Mouse (Mus musculus) kidney, embryonic 14.5 days (tissue): ENCODE measurements around the gene Nav2. TPM values are rescaled to one million over a fixed set of nuclear protein-coding genes. Genes with fewer than 3 reads are reported as not detected.

Source experiments
- ATAC-seq: fragments of 200-750 bp; cut with Nextera tagmentation; 2 replicates; pipeline ENCODE4 v1.8.0; 2017; ENCODE audit warnings: moderate number of reproducible peaks, mild to moderate bottlenecking, moderate TSS enrichment, moderate library complexity; ENCODE audit not compliant: low FRiP score, low TSS enrichment
- H3K27ac ChIP-seq: fragments of 300-500 bp; sonication (generic); 2 replicates; pipeline ENCODE4 v1.5.1; 2014; ENCODE audit warnings: low read depth, mild to moderate bottlenecking, low read length, moderate library complexity, mixed read lengths
- H3K27me3 ChIP-seq: fragments of 300-500 bp; sonication (generic); 2 replicates; pipeline ENCODE4 v1.6.1; 2014; ENCODE audit warnings: mild to moderate bottlenecking, low read length; ENCODE audit not compliant: control insufficient read depth, insufficient read depth
- H3K36me3 ChIP-seq: fragments of 300-500 bp; sonication (generic); 2 replicates; pipeline ENCODE4 v1.6.1; 2014; ENCODE audit warnings: low read length, mixed read lengths; ENCODE audit not compliant: control insufficient read depth, insufficient read depth
- H3K4me1 ChIP-seq: fragments of 300-500 bp; sonication (generic); 2 replicates; pipeline ENCODE4 v1.6.1; 2014; ENCODE audit warnings: low read length, mixed read lengths; ENCODE audit not compliant: control insufficient read depth, insufficient read depth
- H3K4me2 ChIP-seq: fragments of 300-500 bp; sonication (generic); replicated peaks from 2 replicates; pipeline ENCODE4 v1.6.1; 2014; ENCODE audit warnings: low read depth, mild to moderate bottlenecking, low read length
- H3K4me3 ChIP-seq: fragments of 300-500 bp; sonication (generic); 2 replicates; pipeline ENCODE4 v1.5.1; 2014; ENCODE audit warnings: mild to moderate bottlenecking, low read length
- H3K9ac ChIP-seq: fragments of 300-500 bp; sonication (generic); 2 replicates; pipeline ENCODE4 v1.6.1; 2014; ENCODE audit warnings: low read depth, mild to moderate bottlenecking, low read length, moderate library complexity
- H3K9me3 ChIP-seq: fragments of 300-500 bp; sonication (generic); 2 replicates; pipeline ENCODE4 v1.6.1; 2016; ENCODE audit warnings: low read length; ENCODE audit not compliant: control insufficient read depth
- WGBS: fragments of 180-500 bp; shearing (Covaris S2); extraction: QIAGEN DNeasy Blood & Tissue Kit; methylation state at CpG from one replicate; pipeline ENCODE4 v1.1.7; 2014; 5-methylcytosine and 5-hydroxymethylcytosine counted together
- polyA plus RNA-seq: library from polyadenylated mRNA; unstranded; fragments of >200 nt; fragmentation: Nextera tagmentation; extraction: Ambion mirVana; gene quantifications from 2 replicates; pipeline ENCODE4 v1.2.1, GENCODE M21; 2014

Gene Nav2
- polyA plus RNA-seq, 1 experiment from 2014 or later = 49.2 TPM

DNA sequence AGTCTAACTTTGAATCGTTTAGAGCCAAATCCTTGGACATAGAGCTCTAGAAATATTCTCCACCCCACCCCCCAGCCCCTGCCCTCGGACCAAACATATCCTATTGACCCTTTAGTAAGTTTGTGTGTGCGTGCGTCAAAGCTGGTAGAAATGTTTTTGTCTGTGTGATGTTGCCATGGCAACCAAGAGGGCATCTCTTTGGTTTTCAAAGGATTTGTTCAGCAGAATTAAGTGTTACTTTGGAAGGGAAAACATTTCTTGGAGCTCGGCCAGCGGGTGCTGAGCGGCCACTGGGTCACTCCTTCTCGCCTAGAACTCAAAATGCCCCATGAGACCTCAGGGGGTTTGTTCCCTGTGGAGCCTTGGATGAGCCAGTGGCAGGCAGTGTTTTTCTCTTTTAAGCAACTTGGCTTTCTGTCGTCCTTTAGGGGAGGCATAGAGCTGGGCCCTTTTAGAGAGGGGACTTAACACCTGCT is 467.0 kb downstream of the Nav2 start:
- Histone ChIP-seq H3K27ac (no peak overlapping the region), H3K4me2 (no peak overlapping the region), H3K4me1 (no peaks in the 10 kb centered on the region), H3K9me3 (no peaks in the 10 kb centered on the region), H3K4me3 (no peak overlapping the region), H3K36me3 (no peaks in the 10 kb centered on the region), H3K9ac (no peak overlapping the region), H3K27me3 (no peaks in the 10 kb centered on the region)
- ATAC-seq = no peak
- WGBS = 53% methylated on average over 9 of the region's 9 CpGs

DNA sequence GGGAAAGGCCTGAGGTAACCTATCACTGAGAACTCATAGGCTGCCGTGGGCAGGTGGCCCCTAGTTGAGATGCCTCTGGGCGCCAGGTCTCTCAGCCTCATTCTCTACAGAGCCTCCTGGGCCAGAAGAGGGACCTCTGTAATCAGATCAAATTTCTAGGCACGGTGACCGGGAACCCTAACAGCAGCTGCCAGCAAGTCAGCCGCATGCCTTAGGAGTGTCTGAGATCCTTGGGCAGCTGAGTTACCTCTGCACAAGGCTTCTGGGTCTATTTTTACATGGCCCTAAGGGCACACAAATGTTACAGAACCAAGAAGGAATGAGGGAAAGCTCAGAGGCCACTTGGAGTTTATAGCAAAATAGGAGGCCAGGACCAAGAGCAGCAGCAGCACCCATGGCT is 470.1 kb downstream of the Nav2 start:
- no peak overlapping the region for H3K27ac ChIP-seq
- no peaks in the 10 kb centered on the region for H3K36me3 ChIP-seq
- 43% methylated on average over 5 of the region's 5 CpGs for WGBS
- H3K27me3 ChIP-seq = no peaks in the 10 kb centered on the region
- H3K4me2 ChIP-seq = no peak overlapping the region
- H3K4me1 ChIP-seq = peaks cover 5% of the 10 kb centered on the region; the same call in 1 of the 2 replicates
- no peak for ATAC-seq
- H3K9ac ChIP-seq = no peak overlapping the region
- H3K9me3 ChIP-seq = no peaks in the 10 kb centered on the region
- no peak overlapping the region for H3K4me3 ChIP-seq

DNA sequence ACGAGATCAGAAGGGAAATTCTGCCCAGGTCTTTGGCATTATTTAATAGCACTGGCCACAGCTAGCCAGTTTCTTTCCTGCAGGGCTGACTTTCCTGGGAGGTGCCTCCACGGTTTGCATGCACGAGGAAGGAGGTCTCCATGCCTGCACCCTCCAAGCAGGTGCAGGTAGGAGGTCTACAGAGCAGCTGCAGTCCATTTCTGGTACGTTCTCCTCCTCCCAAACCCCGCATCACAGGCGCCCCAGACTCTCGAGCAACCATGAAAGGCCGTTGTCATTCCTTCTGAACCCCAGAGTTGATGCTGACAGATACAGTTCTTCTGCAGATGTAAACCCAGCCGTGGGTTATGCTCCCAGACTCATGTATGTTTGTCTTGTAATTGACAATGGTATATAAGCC is 472.4 kb downstream of the Nav2 start:
- H3K4me1 ChIP-seq = peaks cover 5% of the 10 kb centered on the region; the same call in 1 of the 2 replicates
- H3K4me2 ChIP-seq = no peak overlapping the region
- H3K27ac ChIP-seq = no peak overlapping the region
- WGBS = 87% methylated on average over 9 of the region's 9 CpGs
- H3K36me3 ChIP-seq = no peaks in the 10 kb centered on the region
- no peaks in the 10 kb centered on the region for H3K27me3 ChIP-seq
- no peak overlapping the region for H3K9ac ChIP-seq
- no peak overlapping the region for H3K4me3 ChIP-seq
- ATAC-seq = no peak
- H3K9me3 ChIP-seq = no peaks in the 10 kb centered on the region

DNA sequence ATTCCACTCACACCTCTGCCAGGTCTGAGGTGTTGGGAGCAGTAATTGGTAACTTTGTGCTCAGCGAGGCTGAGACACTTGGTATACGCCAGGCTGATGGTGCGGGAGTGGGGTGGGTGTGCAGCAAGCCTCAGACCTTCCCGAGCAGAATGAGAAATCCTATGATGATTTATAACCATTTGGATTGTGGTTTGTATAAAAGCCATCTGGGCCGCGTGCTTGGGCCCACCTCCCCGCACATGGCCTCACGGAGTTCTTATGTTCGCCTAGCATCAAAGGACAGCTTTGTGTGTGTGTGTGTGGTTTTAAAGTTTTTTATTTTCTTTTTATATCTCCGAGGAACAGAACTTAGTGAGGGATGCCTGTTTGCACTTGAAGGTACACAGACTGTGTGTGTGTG is 474.4 kb downstream of the Nav2 start:
- no peak overlapping the region for H3K27ac ChIP-seq
- no peaks in the 10 kb centered on the region for H3K27me3 ChIP-seq
- no peak overlapping the region for H3K9ac ChIP-seq
- peaks cover 5% of the 10 kb centered on the region; the same call in 1 of the 2 replicates for H3K4me1 ChIP-seq
- 0 out of 2 replicates have a peak, but pooled peaks have one; percentile 35 for ATAC-seq
- no peaks in the 10 kb centered on the region for H3K9me3 ChIP-seq
- no peaks in the 10 kb centered on the region for H3K36me3 ChIP-seq
- H3K4me2 ChIP-seq = no peak overlapping the region
- H3K4me3 ChIP-seq = no peak overlapping the region
- WGBS = 36% methylated on average over 10 of the region's 10 CpGs

DNA sequence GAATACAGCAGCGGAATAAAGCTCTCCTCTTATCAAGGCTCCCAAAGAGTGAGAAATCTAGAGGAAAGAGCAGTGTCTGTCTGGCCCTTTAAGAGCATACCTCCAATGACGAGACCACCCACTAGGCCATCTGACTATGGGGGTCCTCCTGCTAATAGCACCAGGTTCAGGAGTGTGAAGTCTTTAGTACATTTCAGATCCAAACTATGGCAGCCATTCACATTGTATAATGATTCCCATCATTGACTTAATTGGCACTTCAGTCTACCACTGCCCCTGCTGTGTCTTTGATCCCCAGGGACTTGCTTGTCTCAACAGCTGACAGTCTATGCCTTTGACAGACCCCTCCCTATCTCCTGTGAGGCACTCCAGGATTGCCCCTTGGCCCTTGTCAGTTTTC is 479.6 kb downstream of the Nav2 start:
- Histone ChIP-seq H3K27me3 (no peaks in the 10 kb centered on the region), H3K4me3 (no peak overlapping the region), H3K36me3 (no peaks in the 10 kb centered on the region), H3K9me3 (no peaks in the 10 kb centered on the region), H3K4me2 (no peak overlapping the region), H3K27ac (no peak overlapping the region), H3K9ac (no peak overlapping the region), H3K4me1 (peaks cover 6% of the 10 kb centered on the region; the same call in 1 of the 2 replicates)
- WGBS = 65% methylated on average over 2 of the region's 2 CpGs
- no peak for ATAC-seq

DNA sequence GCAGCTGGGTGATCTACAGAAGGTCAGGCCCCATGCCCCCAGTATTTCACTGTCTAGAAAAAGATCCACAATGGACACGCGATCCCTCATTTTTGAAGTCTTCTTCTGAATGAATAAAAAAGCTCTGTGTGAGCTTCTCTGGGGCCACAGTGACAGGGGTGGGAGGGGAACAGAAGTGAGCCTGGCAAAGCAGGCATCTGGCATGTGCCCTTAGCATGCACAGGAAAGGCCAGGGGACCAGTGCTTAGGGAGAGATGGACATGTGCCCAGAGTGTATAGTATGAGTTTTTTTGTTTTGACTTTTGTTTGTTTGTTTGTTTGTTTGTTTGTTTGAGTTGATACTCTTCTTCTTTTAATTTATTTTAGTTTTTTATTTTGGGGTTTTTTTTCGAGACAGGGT is 481.8 kb downstream of the Nav2 start:
- Histone ChIP-seq H3K36me3 (no peaks in the 10 kb centered on the region), H3K4me1 (0 out of 2 replicates have a peak, but pooled peaks cover 4% of the 10 kb centered on the region), H3K4me2 (no peak overlapping the region), H3K27me3 (no peaks in the 10 kb centered on the region), H3K9ac (no peak overlapping the region), H3K27ac (no peak overlapping the region), H3K9me3 (0 out of 2 replicates have a peak, but pooled peaks cover 3% of the 10 kb centered on the region), H3K4me3 (no peak overlapping the region)
- WGBS = 74% methylated on average over 3 of the region's 3 CpGs
- ATAC-seq = no peak

GRCm38 (mm10) chr7:49390829-49391228 is 482.3 kb downstream of the Nav2 start:
- Histone ChIP-seq H3K9me3 (0 out of 2 replicates have a peak, but pooled peaks cover 3% of the 10 kb centered on the region), H3K4me2 (no peak overlapping the region), H3K4me3 (no peak overlapping the region), H3K27ac (no peak overlapping the region), H3K9ac (no peak overlapping the region), H3K27me3 (no peaks in the 10 kb centered on the region), H3K4me1 (0 out of 2 replicates have a peak, but pooled peaks cover 4% of the 10 kb centered on the region), H3K36me3 (no peaks in the 10 kb centered on the region)
- WGBS = 87% methylated on average over 9 of the region's 9 CpGs
- no peak for ATAC-seq

DNA sequence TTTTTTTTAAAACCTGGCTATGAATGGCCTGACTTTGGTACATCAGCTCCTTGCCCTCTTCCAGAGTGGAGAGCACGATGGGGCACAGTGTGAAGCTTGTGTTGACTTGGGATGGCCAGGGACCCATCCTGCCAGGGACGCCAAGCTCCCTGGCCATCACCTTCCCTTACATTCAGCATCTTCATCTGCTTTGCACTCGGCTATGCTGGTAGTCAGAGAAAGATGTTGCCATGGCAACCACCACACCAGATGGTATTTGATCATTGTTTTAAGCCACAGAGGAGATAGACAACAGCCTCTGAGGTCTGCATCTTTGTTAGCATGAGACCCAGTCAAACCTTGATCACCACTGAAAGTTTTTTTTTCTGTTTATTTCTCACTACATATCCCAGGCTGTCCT is 483.7 kb downstream of the Nav2 start:
- H3K27ac ChIP-seq = no peak overlapping the region

GRCm38 (mm10) chr7:49392834-49393233 is 484.3 kb downstream of the Nav2 start:
- Histone ChIP-seq H3K27me3 (no peaks in the 10 kb centered on the region), H3K9me3 (0 out of 2 replicates have a peak, but pooled peaks cover 3% of the 10 kb centered on the region), H3K36me3 (no peaks in the 10 kb centered on the region), H3K4me2 (no peak overlapping the region), H3K4me1 (0 out of 2 replicates have a peak, but pooled peaks cover 8% of the 10 kb centered on the region), H3K9ac (no peak overlapping the region), H3K27ac (no peak overlapping the region), H3K4me3 (no peak overlapping the region)
- ATAC-seq = no peak
- WGBS = 69% methylated on average over 3 of the region's 3 CpGs

More for the DNA sequence above, 483.7 kb downstream of the Nav2 start:
- Histone ChIP-seq H3K4me2 (no peak overlapping the region), H3K4me3 (no peak overlapping the region), H3K36me3 (no peaks in the 10 kb centered on the region), H3K9me3 (0 out of 2 replicates have a peak, but pooled peaks cover 3% of the 10 kb centered on the region), H3K4me1 (0 out of 2 replicates have a peak, but pooled peaks cover 4% of the 10 kb centered on the region), H3K27me3 (no peaks in the 10 kb centered on the region), H3K9ac (no peak overlapping the region)
- ATAC-seq = no peak
- 80% methylated on average over 3 of the region's 3 CpGs for WGBS
